Mouse (Mus musculus): ENCODE results near the gene Tnr.

Gene Tnr

GRCm38 (mm10) chr1:159792546-159792945, 269.0 kb downstream of the Tnr start:
- DNase-seq (ENCODE audit: low read depth, low spot score): no peak

- no peak for DNase-seq (ENCODE audit: low read depth, low spot score)
These were observed 272.5 kb downstream of the Tnr start for GRCm38 (mm10) chr1:159796021-159796420.

GRCm38 (mm10) chr1:159800366-159800765, 276.8 kb downstream of the Tnr start:
- DNase-seq (ENCODE audit: low read depth, low spot score): no peak

- no peak for DNase-seq (ENCODE audit: low read depth, low spot score)
These were observed 278.2 kb downstream of the Tnr start for GRCm38 (mm10) chr1:159801753-159802152.

- no peak for DNase-seq (ENCODE audit: low read depth, low spot score)
These were observed 280.1 kb downstream of the Tnr start for GRCm38 (mm10) chr1:159803711-159804110.

DNA sequence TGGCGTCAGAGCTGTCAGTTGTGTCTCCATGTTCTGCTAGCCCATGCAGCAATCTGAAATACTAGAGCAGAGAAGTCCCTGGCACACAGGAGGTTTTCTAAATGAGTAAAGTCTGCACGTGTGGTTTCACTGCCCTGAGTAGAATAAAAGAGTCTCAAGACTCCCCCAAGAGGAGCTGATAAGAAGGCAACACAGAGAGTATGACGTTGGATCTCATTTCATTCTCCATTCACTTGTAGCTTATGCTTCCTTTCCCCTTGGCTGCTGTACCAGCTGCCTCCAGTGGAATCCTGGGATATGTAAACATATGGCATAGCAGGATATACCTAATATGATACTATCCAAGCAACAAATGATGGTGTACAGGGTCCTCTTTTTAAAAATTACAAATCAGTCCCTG, 285.9 kb downstream of the Tnr start:
- DNase-seq (ENCODE audit: low read depth, low spot score): no peak

DNA sequence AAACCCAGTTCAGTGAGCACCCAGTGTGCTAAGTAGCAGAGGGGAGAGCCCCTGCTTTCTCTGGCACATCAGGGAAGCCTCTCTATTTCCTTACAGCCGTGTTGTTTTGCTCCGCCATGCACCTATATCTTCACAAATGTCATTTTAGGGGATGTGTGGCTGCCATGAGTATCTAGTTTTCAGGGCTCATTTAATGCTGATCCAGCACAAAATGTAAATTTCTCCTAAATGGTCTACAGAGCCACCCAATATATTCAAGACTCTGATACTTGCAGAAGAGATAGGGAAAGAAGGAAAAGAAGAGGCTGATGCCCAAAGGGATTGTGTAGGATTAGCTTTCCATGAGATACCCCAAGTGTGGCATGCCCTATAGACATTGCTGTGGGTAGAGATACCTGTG, 288.2 kb downstream of the Tnr start:
- DNase-seq (ENCODE audit: low read depth, low spot score): no peak

DNA sequence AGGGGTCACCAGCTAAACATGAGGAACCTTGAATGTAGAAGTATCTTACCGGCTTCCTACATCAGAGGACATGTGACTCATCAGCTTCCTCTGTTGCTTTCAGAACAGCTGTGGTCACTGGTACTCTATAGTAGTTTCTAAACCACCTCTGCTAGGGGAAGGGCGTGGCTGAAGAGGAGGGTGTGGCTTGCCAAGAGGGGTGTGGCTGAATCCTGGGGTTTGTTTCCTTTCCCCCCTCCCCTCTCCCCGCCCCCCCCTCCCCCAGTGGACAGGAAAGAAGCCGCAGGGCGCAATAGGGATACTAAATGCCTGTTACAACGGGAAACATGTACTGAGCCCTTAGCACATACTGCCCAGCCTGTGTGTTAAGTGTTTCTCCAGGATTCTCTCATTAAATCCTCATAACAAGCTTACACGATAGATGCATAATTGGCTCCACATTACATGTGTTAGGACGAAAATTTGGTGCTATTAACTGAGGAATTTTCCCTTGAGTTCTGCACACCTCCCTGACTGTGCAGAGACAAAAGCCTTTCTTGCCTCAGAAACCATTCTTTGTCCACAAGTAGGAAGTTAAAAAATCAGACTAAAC, 289.3 kb downstream of the Tnr start:
- peak; percentile 79 for DNase-seq (ENCODE audit: low read depth, low spot score)

DNA sequence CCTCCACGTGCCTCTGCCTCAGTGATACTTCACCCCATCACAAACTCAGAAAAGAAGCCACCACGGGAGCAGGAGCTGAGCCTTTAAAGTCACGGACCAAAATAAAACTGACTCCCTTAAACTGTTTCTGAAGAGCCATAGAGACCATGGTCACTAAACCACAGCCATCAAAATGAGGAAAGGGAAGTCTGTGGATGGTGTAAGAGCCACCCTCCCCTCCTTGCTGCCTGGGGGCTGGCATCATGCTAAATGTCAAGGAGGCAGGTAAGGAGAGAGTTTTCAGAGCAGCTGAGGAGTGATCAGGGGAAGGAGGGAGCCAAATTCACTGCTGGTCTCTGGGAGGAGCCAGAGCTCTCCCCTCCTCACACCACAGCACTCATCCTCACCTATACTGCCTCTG, 290.8 kb downstream of the Tnr start:
- DNase-seq (ENCODE audit: low read depth, low spot score): no peak

- DNase-seq (ENCODE audit: low read depth, low spot score): no peak
These were observed 293.2 kb downstream of the Tnr start for GRCm38 (mm10) chr1:159816614-159817371.

DNA sequence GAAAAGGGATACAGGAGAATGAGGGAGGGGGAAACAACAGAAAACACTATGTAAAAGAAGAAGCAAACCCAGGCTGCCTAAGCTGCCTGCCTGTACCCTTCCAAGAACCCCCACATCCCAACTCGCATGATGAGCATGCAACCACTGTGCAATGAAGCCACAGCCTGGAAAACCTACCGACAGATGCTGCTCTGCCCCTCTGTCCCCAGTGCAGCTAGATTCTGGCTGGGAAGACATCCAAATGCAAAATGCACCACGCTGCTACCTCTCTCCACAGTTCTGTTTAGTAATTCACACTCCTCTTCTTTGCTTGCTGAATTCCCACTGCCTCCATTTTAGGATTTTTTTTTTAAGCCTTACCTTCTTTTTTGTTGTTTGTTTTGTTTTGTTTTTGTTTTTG, 295.9 kb downstream of the Tnr start:
- DNase-seq (ENCODE audit: low read depth, low spot score): no peak

DNA sequence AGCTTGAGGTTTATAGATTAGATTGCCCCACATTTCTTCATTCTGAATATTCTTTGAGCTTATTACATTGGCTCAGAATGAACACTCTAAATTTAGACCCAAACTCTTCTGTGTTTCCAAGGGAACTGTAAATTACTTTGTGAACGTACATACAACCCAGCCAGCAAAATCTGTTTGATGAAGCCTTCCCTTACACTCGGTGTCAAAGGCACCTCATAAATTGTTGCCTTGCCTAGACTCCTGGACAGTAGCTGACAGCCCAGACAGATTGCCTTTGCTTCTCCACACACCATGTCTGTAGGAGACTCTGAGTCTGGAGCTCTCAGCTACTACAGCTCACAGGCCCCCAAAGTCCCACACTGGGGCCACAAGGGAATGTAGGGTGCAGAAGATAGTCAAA, 298.8 kb downstream of the Tnr start:
- no peak for DNase-seq (ENCODE audit: low read depth, low spot score)

GRCm38 (mm10) chr1:159828531-159828930, 305.0 kb downstream of the Tnr start:
- DNase-seq (ENCODE audit: low read depth, low spot score): no peak

GRCm38 (mm10) chr1:159833165-159833564, 309.6 kb downstream of the Tnr start:
- DNase-seq (ENCODE audit: low read depth, low spot score): no peak

DNA sequence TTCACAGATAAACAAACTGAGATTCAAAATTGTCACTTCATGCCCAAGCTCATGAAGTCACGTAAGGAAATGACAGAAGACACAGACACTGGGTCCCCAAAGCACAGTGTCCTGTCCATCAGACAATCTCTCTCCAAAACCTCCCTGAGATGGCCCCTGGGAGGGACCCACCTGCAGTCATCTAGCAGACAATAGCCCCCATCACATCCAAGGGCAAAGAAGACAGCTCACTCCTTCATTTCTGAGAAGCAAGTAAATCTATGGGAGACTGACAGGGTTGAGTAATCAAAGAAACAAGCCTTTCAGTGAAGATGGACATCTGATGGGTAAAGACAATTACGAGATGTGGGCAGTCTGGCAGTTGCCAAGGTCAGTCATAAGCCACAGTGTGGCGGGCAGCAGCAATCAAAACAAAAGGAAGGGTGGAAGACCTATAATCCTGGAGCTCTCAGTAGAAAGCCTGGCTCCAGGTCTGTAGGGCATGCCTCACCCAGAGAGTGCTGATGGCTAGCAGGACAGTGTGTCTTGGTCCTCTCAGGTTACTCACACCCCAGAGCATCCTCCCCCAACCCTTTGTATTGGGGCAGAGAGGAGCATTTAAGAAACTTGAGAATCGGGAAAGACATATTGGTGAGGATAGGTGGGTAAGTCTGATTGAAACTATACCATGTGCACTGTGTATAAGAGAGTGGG, 310.2 kb downstream of the Tnr start:
- no peak for DNase-seq (ENCODE audit: low read depth, low spot score)

DNA sequence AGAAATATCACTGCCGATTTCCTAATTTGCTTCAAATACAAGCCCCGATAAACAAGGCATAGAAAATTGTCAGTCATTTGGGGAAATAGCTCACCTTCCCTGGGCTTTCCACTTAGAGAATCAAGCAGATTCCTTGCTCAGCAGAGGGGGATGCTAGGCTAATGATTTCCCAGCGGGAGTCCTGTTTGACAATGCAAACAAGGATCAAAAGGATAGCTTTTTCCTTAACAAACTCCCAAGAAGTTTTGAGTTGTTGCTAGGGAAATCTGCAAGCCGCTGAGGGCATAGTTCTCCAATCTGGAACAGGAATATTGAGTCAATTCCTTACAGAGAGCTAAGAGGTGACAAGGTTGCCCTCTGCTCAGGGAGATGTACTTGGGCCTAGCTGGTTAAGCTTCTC, 311.6 kb downstream of the Tnr start:
- DNase-seq (ENCODE audit: low read depth, low spot score): peak; percentile 84

- no peak for DNase-seq (ENCODE audit: low read depth, low spot score)
These were observed 316.8 kb downstream of the Tnr start for GRCm38 (mm10) chr1:159840337-159840736.

GRCm38 (mm10) chr1:159842876-159843275, 319.3 kb downstream of the Tnr start:
- DNase-seq (ENCODE audit: low read depth, low spot score): no peak

DNA sequence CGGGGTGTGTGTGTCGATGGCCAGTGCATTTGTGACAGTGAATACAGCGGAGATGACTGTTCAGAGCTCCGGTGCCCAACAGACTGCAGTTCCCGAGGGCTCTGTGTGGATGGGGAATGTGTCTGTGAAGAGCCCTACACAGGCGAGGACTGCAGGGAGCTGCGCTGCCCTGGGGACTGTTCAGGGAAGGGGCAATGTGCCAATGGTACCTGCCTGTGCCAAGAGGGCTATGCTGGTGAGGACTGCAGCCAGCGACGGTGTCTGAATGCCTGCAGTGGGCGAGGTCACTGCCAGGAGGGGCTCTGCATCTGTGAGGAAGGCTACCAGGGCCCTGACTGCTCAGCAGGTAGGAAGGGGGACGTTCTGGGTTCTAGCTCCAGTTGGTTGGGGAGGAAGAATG, 328.5 kb downstream of the Tnr start:
- DNase-seq (ENCODE audit: low read depth, low spot score): no peak

DNA sequence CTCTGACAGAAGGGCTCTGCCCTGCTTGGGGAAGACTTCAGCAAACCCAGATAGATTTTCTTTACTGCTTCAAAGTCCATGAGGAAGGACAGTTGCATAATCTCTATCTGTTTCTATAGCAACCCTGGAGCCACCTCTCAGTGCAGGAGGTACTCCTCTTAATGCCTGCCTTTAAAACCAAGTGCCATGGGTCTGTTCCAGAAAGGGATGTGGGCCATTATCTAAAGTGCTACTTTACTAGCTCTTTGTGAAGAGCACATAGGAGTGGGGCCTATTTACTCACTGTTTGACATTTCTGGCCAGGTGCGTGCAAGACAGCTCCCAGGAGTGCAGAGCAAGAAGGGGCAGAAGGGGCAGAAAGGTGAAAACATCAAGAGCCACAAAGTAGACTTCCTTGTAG, 330.7 kb downstream of the Tnr start:
- DNase-seq (ENCODE audit: low read depth, low spot score): no peak

- DNase-seq (ENCODE audit: low read depth, low spot score): no peak
These were observed 338.4 kb downstream of the Tnr start for GRCm38 (mm10) chr1:159861782-159862474.

- peak; percentile 30 for DNase-seq (ENCODE audit: low read depth, low spot score)
These were observed 342.1 kb downstream of the Tnr start for GRCm38 (mm10) chr1:159865696-159866095.
